Mouse (Mus musculus): ENCODE measurements around the gene Trio. TPM values are rescaled to one million over a fixed set of nuclear protein-coding genes. Genes with fewer than 3 reads are reported as not detected.
A peak's percentile ranks its signal among the peaks of the same experiment; 100 is the strongest.

Trio gene
- polyA plus RNA-seq, 1 experiment from 2014 or later: 8.8 TPM

DNA sequence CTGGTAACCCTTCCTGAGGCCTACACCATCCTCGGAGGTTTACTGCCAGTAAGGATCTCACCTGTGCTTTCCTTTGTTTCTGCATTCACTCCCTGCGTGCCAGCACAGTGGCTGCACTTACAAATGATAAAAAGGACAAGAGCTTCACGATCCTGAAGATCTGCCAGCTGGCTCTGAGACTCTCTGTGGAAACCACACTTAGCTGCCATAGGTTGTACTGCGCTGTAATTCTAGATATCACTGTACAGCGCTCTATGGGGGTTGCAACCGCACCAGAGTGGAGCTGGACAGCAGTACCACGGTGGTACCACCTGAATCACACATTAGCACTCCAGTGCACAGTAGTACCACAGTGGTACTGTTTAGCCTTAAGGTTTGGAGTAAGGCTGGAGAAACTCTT lies 168.4 kb downstream of the Trio start:
- Histone ChIP-seq H3K4me1 (replicated peaks; ENCODE audit: control insufficient read depth, insufficient read depth) (no peaks in the 10 kb centered on the region), H3K36me3 (ENCODE audit: control insufficient read depth, insufficient read depth, low read length) (peaks cover 9% of the 10 kb centered on the region), H3K4me2 (replicated peaks; ENCODE audit: low read depth) (no peak overlapping the region), H3K4me3 (ENCODE audit: low read depth, low read length) (no peak overlapping the region), H3K9me3 (ENCODE audit: control insufficient read depth, low read length) (no peaks in the 10 kb centered on the region), H3K27ac (replicated peaks) (no peak overlapping the region), H3K27me3 (ENCODE audit: control insufficient read depth, insufficient read depth, low read length) (no peaks in the 10 kb centered on the region), H3K9ac (ENCODE audit: low read length) (no peak overlapping the region)
- no peak for DNase-seq (ENCODE audit: low spot score)
- no peak for TF ChIP-seq CTCF (IDR thresholded peaks at IDR 0.05; ENCODE audit: low read depth)
- no peak for TF ChIP-seq EP300 (optimal IDR thresholded peaks at IDR 0.05)
- WGBS: 71% methylated on average over 7 of the region's 7 CpGs
- no peak for ATAC-seq (ENCODE audit: low FRiP score, low TSS enrichment)

DNA sequence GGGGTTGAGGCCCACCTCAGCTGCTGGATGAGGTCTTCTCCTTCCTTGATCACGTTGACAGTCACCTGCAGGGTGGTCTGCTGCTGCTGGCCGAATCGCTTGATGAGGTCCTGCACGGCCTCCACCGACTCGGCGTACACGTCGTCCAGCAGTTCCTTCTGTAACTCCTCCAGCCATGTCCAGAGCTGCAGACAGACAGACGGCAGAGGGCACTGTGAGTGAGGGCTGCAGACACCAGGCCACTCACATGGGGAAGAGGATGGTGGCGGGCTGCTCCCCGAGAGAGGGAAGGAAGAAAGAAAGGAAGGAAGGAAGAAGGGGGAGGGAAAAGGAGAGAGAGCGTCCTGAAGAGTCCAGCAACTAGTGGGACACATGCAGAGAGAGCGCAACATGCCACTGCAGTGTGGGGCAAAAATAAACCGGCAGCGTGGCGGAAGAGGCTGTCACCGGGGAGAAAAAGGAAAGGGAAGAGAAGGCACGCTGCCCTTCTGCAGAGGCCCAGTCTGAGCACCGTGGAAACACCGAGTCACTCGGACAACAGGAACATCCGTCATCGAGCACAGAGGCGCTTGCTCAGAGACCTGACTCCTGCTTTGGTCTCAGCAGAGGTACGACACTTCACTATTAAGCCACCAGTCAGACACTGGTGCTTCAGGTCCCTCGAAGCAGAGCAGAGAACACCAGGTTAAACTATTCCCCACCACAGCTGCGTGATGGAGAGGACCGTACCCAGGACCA lies 169.4 kb downstream of the Trio start:
- H3K4me3 ChIP-seq (ENCODE audit: low read depth, low read length): no peak overlapping the region
- no peaks in the 10 kb centered on the region for H3K4me1 ChIP-seq (replicated peaks; ENCODE audit: control insufficient read depth, insufficient read depth)
- H3K27ac ChIP-seq (replicated peaks): no peak overlapping the region
- TF ChIP-seq EP300 (optimal IDR thresholded peaks at IDR 0.05) (no peak), CTCF (IDR thresholded peaks at IDR 0.05; ENCODE audit: low read depth) (peak; percentile 47)
- peaks cover 12% of the 10 kb centered on the region for H3K36me3 ChIP-seq (ENCODE audit: control insufficient read depth, insufficient read depth, low read length)
- H3K9me3 ChIP-seq (ENCODE audit: control insufficient read depth, low read length): no peaks in the 10 kb centered on the region
- H3K9ac ChIP-seq (ENCODE audit: low read length): no peak overlapping the region
- 50% methylated on average over 29 of the region's 29 CpGs for WGBS
- H3K4me2 ChIP-seq (replicated peaks; ENCODE audit: low read depth): no peak overlapping the region; the same call in 1 of the 2 replicates
- ATAC-seq (ENCODE audit: low FRiP score, low TSS enrichment) (peak; percentile 21; the same call in 1 of the 2 replicates), DNase-seq (ENCODE audit: low spot score) (no peak)
- no peaks in the 10 kb centered on the region for H3K27me3 ChIP-seq (ENCODE audit: control insufficient read depth, insufficient read depth, low read length)

DNA sequence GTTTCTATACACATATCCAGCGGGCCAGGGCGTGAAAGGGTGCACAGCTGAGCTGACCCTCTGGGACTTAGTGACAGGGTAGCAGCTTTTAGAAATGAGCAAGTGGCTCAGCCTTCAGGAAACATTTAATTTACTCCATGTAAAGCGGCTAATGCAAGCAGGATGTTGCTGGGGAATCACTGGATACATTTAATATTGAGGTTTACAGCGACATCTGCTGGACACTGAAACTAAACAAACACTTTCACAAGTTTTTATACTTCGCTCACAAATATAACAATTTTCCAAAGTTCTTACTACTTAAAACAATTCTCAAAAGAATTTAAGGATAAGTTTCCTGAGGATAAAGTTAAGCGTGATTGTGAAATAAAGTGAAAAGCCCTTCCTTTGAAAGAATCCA lies 174.3 kb downstream of the Trio start:
- no peak overlapping the region for H3K4me2 ChIP-seq (replicated peaks; ENCODE audit: low read depth)
- H3K9me3 ChIP-seq (ENCODE audit: control insufficient read depth, low read length): no peaks in the 10 kb centered on the region
- H3K4me3 ChIP-seq (ENCODE audit: low read depth, low read length): no peak overlapping the region
- no peak for ATAC-seq (ENCODE audit: low FRiP score, low TSS enrichment)
- TF ChIP-seq CTCF (IDR thresholded peaks at IDR 0.05; ENCODE audit: low read depth): peak; percentile 50
- TF ChIP-seq EP300 (optimal IDR thresholded peaks at IDR 0.05): no peak
- H3K9ac ChIP-seq (ENCODE audit: low read length): no peak overlapping the region
- DNase-seq (ENCODE audit: low spot score): no peak
- H3K36me3 ChIP-seq (ENCODE audit: control insufficient read depth, insufficient read depth, low read length): peaks cover 33% of the 10 kb centered on the region
- H3K27me3 ChIP-seq (ENCODE audit: control insufficient read depth, insufficient read depth, low read length): no peaks in the 10 kb centered on the region
- H3K27ac ChIP-seq (replicated peaks): no peak overlapping the region
- 77% methylated on average over 6 of the region's 6 CpGs for WGBS
- H3K4me1 ChIP-seq (replicated peaks; ENCODE audit: control insufficient read depth, insufficient read depth): no peaks in the 10 kb centered on the region

DNA sequence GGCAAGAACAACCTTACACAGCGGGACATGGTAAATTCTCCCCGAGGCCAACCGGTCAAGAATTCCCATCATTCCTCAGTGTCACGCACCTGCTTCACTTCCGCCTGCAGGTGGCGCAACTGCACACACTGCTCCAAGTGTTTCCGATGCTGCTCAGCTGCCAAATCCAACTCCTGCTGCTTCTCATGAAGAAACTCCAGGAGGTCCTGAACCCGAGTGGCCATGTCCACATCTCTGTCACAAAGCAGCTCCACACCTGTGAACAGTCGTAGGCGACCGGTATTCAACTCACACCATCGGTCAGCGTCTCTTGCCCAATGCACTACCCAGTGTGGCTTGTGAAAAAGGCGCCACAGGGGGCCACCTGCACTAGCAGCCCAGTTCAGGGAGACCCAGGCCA lies 174.7 kb downstream of the Trio start:
- Histone ChIP-seq H3K27ac (replicated peaks) (no peak overlapping the region), H3K4me3 (ENCODE audit: low read depth, low read length) (no peak overlapping the region), H3K4me1 (replicated peaks; ENCODE audit: control insufficient read depth, insufficient read depth) (no peaks in the 10 kb centered on the region), H3K9ac (ENCODE audit: low read length) (no peak overlapping the region), H3K27me3 (ENCODE audit: control insufficient read depth, insufficient read depth, low read length) (no peaks in the 10 kb centered on the region), H3K36me3 (ENCODE audit: control insufficient read depth, insufficient read depth, low read length) (peaks cover 34% of the 10 kb centered on the region), H3K9me3 (ENCODE audit: control insufficient read depth, low read length) (no peaks in the 10 kb centered on the region), H3K4me2 (replicated peaks; ENCODE audit: low read depth) (no peak overlapping the region)
- TF ChIP-seq CTCF (IDR thresholded peaks at IDR 0.05; ENCODE audit: low read depth) (peak; percentile 75), EP300 (optimal IDR thresholded peaks at IDR 0.05) (no peak)
- ATAC-seq (ENCODE audit: low FRiP score, low TSS enrichment): no peak
- DNase-seq (ENCODE audit: low spot score): peak; percentile 57
- WGBS: 88% methylated on average over 14 of the region's 14 CpGs

DNA sequence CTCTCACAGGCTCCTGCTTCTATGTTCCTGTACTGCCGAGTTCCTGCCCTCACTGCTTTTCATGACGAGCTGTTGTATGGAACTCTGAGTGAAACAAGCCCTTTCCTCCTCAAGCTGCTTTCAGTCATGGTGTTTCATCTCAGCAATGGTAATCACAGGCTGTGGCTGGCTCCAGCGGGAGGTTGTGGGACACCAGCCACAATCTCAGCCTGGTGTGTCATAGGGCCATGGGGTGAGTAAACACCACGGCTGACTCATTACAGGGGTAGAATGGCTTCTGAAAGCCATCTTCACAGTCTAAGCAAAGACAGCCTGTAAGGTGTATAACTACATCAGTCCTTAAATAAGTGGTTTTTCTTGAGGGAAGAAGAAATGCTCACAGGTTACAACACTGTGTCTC lies 175.7 kb downstream of the Trio start:
- Histone ChIP-seq H3K9ac (ENCODE audit: low read length) (no peak overlapping the region), H3K4me1 (replicated peaks; ENCODE audit: control insufficient read depth, insufficient read depth) (no peaks in the 10 kb centered on the region), H3K27ac (replicated peaks) (no peak overlapping the region), H3K36me3 (ENCODE audit: control insufficient read depth, insufficient read depth, low read length) (peaks cover 34% of the 10 kb centered on the region), H3K4me3 (ENCODE audit: low read depth, low read length) (no peak overlapping the region), H3K27me3 (ENCODE audit: control insufficient read depth, insufficient read depth, low read length) (no peaks in the 10 kb centered on the region), H3K9me3 (ENCODE audit: control insufficient read depth, low read length) (no peaks in the 10 kb centered on the region), H3K4me2 (replicated peaks; ENCODE audit: low read depth) (no peak overlapping the region)
- ATAC-seq (ENCODE audit: low FRiP score, low TSS enrichment): peak; percentile 48; the same call in 1 of the 2 replicates
- no peak for DNase-seq (ENCODE audit: low spot score)
- TF ChIP-seq EP300 (optimal IDR thresholded peaks at IDR 0.05): no peak
- TF ChIP-seq CTCF (IDR thresholded peaks at IDR 0.05; ENCODE audit: low read depth): no peak
- WGBS: 84% methylated on average over 4 of the region's 4 CpGs

DNA sequence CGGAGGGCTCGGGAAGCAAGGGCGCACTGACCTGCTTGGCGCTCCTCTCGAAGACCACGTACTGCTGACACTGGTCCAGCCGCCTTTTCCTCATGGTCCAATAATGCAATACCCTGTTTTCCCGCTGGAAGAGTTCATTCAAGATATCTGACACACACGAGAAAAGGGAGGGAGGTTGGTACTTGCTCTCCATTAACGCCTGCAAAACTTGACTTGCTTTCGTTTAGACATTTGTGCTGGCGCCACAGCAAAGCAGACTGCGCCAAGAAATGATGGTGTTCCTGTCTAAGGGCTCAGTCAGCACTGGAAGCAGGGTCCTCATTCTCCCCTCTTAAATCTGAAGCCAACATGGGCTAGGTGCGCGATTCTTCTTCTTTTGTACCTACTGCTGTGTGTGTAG lies 184.0 kb downstream of the Trio start:
- 91% methylated on average over 15 of the region's 15 CpGs for WGBS
- H3K36me3 ChIP-seq (ENCODE audit: control insufficient read depth, insufficient read depth, low read length): peaks cover 20% of the 10 kb centered on the region

More for the DNA sequence above, 184.0 kb downstream of the Trio start:
- ATAC-seq (ENCODE audit: low FRiP score, low TSS enrichment) (no peak), DNase-seq (ENCODE audit: low spot score) (no peak)
- Histone ChIP-seq H3K4me3 (ENCODE audit: low read depth, low read length) (no peak overlapping the region), H3K9me3 (ENCODE audit: control insufficient read depth, low read length) (no peaks in the 10 kb centered on the region), H3K27me3 (ENCODE audit: control insufficient read depth, insufficient read depth, low read length) (no peaks in the 10 kb centered on the region), H3K4me2 (replicated peaks; ENCODE audit: low read depth) (no peak overlapping the region), H3K9ac (ENCODE audit: low read length) (no peak overlapping the region), H3K4me1 (replicated peaks; ENCODE audit: control insufficient read depth, insufficient read depth) (no peaks in the 10 kb centered on the region), H3K27ac (replicated peaks) (no peak overlapping the region)
- TF ChIP-seq EP300 (optimal IDR thresholded peaks at IDR 0.05): no peak

Data from stomach, postnatal 0 days (tissue).